Mouse (Mus musculus): ENCODE measurements around the gene Ssbp2. TPM values are rescaled to one million over a fixed set of nuclear protein-coding genes. Genes with fewer than 3 reads are reported as not detected.

Gene Ssbp2
- polyA plus RNA-seq, 1 experiment from 2014 or later = 77.7 TPM

DNA sequence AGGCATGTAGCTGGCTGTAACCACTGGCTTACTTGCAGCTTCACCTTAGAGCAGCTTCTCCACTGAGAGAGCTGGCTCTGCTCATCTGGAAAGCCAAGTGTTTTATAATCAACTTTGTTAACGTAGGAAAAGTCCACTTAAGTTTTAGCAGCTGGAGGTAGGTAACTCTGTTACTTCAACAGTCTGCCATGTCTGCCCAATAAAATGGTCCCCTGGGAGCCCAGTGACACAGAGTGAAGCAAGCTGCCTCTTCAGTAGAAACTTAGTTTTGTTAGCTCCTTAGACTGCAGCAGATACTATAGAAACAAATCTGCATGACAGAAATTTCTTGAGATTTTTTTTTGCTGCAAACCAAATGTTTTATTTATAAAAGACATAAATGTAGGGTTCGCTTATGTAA, 202.7 kb downstream of the Ssbp2 start:
- no peak for DNase-seq (ENCODE audit: low spot score)
- no peak overlapping the region for H3K4me2 ChIP-seq (ENCODE audit: low read length)
- no peaks in the 10 kb centered on the region for H3K36me3 ChIP-seq (ENCODE audit: insufficient read depth, low read length)
- no peak overlapping the region for H3K4me3 ChIP-seq (replicated peaks; ENCODE audit: low read depth, low read length)
- no peak overlapping the region for H3K9ac ChIP-seq (ENCODE audit: low read depth, low read length)
- no peaks in the 10 kb centered on the region for H3K9me3 ChIP-seq (replicated peaks; ENCODE audit: low read length)
- no peak for TF ChIP-seq CTCF (IDR thresholded peaks at IDR 0.05; ENCODE audit: low read depth)
- 57% methylated on average over 2 of the region's 2 CpGs for WGBS
- H3K27me3 ChIP-seq (ENCODE audit: insufficient read depth, low read length) = no peaks in the 10 kb centered on the region
- ATAC-seq (replicated peaks; ENCODE audit: low FRiP score, low read depth) = no peak
- no peaks in the 10 kb centered on the region for H3K4me1 ChIP-seq (replicated peaks; ENCODE audit: insufficient read depth, low read length)
- no peak overlapping the region for H3K27ac ChIP-seq

DNA sequence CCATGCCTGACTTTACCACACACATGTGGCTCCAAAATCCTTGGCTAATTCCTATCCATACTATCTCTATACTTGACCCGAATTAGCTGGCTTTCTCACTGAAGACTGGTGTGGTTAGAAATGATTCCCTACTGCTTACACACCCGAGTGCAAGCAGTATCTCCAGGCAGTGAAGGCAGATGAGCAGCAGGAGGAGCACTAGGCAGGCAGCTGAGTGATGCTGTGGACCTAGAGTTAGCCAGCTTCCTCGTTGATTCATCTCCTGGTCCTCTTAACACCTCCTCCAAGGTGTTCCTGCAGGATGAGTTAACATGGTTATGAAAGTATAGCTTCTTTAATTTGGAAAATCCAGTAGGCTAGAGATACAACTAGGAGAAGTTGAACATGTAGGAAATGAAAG, 213.2 kb downstream of the Ssbp2 start:
- H3K4me1 ChIP-seq (replicated peaks; ENCODE audit: insufficient read depth, low read length) = no peaks in the 10 kb centered on the region
- no peak for TF ChIP-seq CTCF (IDR thresholded peaks at IDR 0.05; ENCODE audit: low read depth)
- DNase-seq (ENCODE audit: low spot score) = no peak
- no peak overlapping the region for H3K4me2 ChIP-seq (ENCODE audit: low read length)
- 81% methylated on average over 3 of the region's 3 CpGs for WGBS
- no peak overlapping the region for H3K27ac ChIP-seq
- no peak overlapping the region for H3K9ac ChIP-seq (ENCODE audit: low read depth, low read length)
- ATAC-seq (replicated peaks; ENCODE audit: low FRiP score, low read depth) = no peak
- H3K9me3 ChIP-seq (replicated peaks; ENCODE audit: low read length) = no peaks in the 10 kb centered on the region
- no peak overlapping the region for H3K4me3 ChIP-seq (replicated peaks; ENCODE audit: low read depth, low read length)
- no peaks in the 10 kb centered on the region for H3K27me3 ChIP-seq (ENCODE audit: insufficient read depth, low read length)
- H3K36me3 ChIP-seq (ENCODE audit: insufficient read depth, low read length) = no peaks in the 10 kb centered on the region

DNA sequence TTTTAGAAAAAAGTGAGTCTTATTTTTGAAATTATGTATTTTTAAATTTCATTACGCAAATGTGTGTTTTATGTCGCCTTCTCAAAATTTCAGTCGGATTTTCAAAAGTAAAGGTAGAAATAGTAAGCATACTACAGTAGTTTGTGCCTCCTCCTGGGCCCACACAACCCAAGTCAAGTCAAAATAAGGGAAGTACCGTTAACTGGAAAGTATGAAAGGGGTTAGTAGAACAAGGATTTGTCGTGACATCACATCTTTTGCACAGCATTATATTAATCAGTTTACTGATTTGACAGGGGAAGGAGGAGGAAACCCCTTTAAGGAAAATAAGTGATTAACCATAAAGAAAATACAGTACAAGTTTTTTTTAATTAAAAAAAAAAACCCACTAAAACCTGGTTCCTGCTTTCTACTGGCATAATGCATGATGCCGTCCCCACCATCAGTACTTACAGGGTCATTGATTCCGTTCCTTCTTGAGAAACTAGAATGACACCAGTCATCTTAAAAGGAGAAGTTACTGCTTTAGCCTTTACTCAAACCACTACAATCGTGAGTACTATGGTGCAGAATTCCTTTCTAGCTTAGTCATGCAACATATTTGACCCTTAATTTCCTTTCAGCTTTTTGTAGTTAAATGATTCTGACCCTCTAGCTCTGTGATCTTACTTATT, 220.8 kb downstream of the Ssbp2 start:
- no peak overlapping the region for H3K4me2 ChIP-seq (ENCODE audit: low read length)
- no peaks in the 10 kb centered on the region for H3K27me3 ChIP-seq (ENCODE audit: insufficient read depth, low read length)
- no peaks in the 10 kb centered on the region for H3K9me3 ChIP-seq (replicated peaks; ENCODE audit: low read length)
- ATAC-seq (replicated peaks; ENCODE audit: low FRiP score, low read depth) = no peak
- no peak for DNase-seq (ENCODE audit: low spot score)
- 85% methylated on average over 8 of the region's 8 CpGs for WGBS
- no peak overlapping the region for H3K27ac ChIP-seq
- H3K4me1 ChIP-seq (replicated peaks; ENCODE audit: insufficient read depth, low read length) = no peaks in the 10 kb centered on the region
- no peak overlapping the region for H3K4me3 ChIP-seq (replicated peaks; ENCODE audit: low read depth, low read length)
- no peak overlapping the region for H3K9ac ChIP-seq (ENCODE audit: low read depth, low read length)
- H3K36me3 ChIP-seq (ENCODE audit: insufficient read depth, low read length) = no peaks in the 10 kb centered on the region
- TF ChIP-seq CTCF (IDR thresholded peaks at IDR 0.05; ENCODE audit: low read depth) = no peak

DNA sequence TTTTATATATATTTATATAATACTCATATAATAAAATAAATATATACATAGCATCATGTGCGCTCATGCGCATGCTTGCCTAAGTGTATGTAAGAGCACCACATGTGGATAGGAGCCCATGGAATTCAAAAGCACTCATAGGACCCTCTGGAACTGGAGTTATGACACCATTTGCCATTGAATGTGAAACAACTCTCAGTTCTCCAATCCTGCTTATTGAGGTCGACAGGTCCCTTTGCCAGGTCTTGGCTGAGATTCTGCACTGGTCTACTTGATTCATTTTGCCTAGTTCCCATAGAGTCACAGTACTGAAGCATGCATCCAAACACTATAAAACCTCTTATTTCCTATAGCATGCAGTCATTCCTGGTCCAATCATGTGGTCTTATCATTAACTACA, 221.4 kb downstream of the Ssbp2 start:
- no peak for TF ChIP-seq CTCF (IDR thresholded peaks at IDR 0.05; ENCODE audit: low read depth)
- H3K9me3 ChIP-seq (replicated peaks; ENCODE audit: low read length) = no peaks in the 10 kb centered on the region
- H3K4me1 ChIP-seq (replicated peaks; ENCODE audit: insufficient read depth, low read length) = no peaks in the 10 kb centered on the region
- H3K4me2 ChIP-seq (ENCODE audit: low read length) = no peak overlapping the region
- 95% methylated on average over 3 of the region's 3 CpGs for whole genome bisulfite sequencing
- H3K36me3 ChIP-seq (ENCODE audit: insufficient read depth, low read length) = no peaks in the 10 kb centered on the region
- no peak overlapping the region for H3K27ac ChIP-seq
- no peaks in the 10 kb centered on the region for H3K27me3 ChIP-seq (ENCODE audit: insufficient read depth, low read length)
- H3K9ac ChIP-seq (ENCODE audit: low read depth, low read length) = no peak overlapping the region
- ATAC-seq (replicated peaks; ENCODE audit: low FRiP score, low read depth) = no peak
- no peak for DNase-seq (ENCODE audit: low spot score)
- H3K4me3 ChIP-seq (replicated peaks; ENCODE audit: low read depth, low read length) = no peak overlapping the region

DNA sequence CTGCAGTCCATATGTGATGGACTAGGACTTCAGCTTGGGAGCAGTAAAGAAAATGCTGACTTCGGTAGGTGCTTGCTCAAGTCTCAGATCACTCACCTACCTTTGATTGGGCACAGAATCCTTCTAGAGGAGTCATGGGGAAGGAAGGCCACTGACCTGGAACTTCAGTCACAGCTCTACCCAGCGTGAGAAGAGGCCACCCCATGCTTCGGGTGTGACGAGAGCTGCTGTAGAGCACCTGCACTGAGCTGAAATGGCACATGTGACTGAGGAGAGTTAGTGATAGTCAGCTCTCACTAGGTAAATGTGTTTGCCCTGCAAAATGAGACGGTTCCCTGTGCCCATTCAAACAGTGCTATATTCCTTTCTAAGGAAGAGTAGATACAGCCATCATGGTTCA, 230.0 kb downstream of the Ssbp2 start:
- Histone ChIP-seq H3K36me3 (ENCODE audit: insufficient read depth, low read length) (peaks cover 5% of the 10 kb centered on the region; the same call in 1 of the 2 replicates), H3K27ac (no peak overlapping the region), H3K9ac (ENCODE audit: low read depth, low read length) (no peak overlapping the region), H3K27me3 (ENCODE audit: insufficient read depth, low read length) (no peaks in the 10 kb centered on the region), H3K4me3 (replicated peaks; ENCODE audit: low read depth, low read length) (no peak overlapping the region), H3K4me2 (ENCODE audit: low read length) (no peak overlapping the region), H3K9me3 (replicated peaks; ENCODE audit: low read length) (no peaks in the 10 kb centered on the region), H3K4me1 (replicated peaks; ENCODE audit: insufficient read depth, low read length) (no peaks in the 10 kb centered on the region)
- 84% methylated on average over 5 of the region's 5 CpGs for WGBS
- TF ChIP-seq CTCF (IDR thresholded peaks at IDR 0.05; ENCODE audit: low read depth) = no peak
- no peak for DNase-seq (ENCODE audit: low spot score)
- no peak for ATAC-seq (replicated peaks; ENCODE audit: low FRiP score, low read depth)

DNA sequence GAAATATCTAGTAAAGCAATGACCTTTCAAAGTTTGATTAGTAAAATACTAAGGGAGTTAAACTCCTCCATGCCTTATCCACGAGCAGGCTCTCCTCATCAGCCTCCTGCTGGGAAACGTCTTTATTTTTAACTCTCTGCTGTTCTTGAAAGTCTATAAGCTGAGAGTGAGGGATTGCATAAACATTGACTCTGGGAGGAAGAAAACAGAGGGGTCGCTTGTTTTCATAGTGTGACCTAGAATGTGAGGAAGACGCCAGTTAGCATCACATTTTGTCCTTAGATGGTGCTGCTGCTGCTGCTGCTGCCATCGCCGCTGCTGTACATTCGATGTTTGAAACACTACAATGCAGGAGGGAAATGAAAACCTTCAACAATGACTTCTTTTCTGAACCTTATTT, 233.5 kb downstream of the Ssbp2 start:
- H3K9ac ChIP-seq (ENCODE audit: low read depth, low read length) = no peak overlapping the region
- DNase-seq (ENCODE audit: low spot score) (no peak), ATAC-seq (replicated peaks; ENCODE audit: low FRiP score, low read depth) (no peak)
- H3K9me3 ChIP-seq (replicated peaks; ENCODE audit: low read length) = no peaks in the 10 kb centered on the region
- no peaks in the 10 kb centered on the region for H3K4me1 ChIP-seq (replicated peaks; ENCODE audit: insufficient read depth, low read length)
- H3K36me3 ChIP-seq (ENCODE audit: insufficient read depth, low read length) = peaks cover 5% of the 10 kb centered on the region; the same call in 1 of the 2 replicates
- H3K27ac ChIP-seq = no peak overlapping the region
- WGBS = 48% methylated on average over 7 of the region's 7 CpGs
- no peak for TF ChIP-seq CTCF (IDR thresholded peaks at IDR 0.05; ENCODE audit: low read depth)
- H3K4me3 ChIP-seq (replicated peaks; ENCODE audit: low read depth, low read length) = no peak overlapping the region
- H3K4me2 ChIP-seq (ENCODE audit: low read length) = no peak overlapping the region
- no peaks in the 10 kb centered on the region for H3K27me3 ChIP-seq (ENCODE audit: insufficient read depth, low read length)

DNA sequence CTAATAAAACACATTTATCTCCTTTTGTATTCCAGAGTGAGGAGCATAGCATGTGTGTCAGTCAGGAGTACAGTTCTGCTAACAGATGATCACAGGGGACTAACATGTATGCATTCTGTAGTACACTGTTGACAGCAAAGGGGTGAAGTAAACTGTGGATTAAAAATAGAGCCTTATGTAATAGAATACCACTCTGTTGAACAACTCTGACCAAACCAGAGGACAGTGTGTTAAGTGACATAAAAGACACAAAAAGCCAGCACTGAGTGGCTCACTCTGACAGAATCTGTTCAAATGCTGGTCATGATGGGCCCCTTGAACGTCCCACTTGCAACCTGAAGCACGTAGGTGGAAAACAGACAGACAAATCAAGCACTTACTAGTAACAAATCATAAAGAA, 235.3 kb downstream of the Ssbp2 start:
- TF ChIP-seq CTCF (IDR thresholded peaks at IDR 0.05; ENCODE audit: low read depth) = no peak
- H3K4me1 ChIP-seq (replicated peaks; ENCODE audit: insufficient read depth, low read length) = no peaks in the 10 kb centered on the region
- H3K27ac ChIP-seq = no peak overlapping the region
- H3K9me3 ChIP-seq (replicated peaks; ENCODE audit: low read length) = no peaks in the 10 kb centered on the region
- H3K4me3 ChIP-seq (replicated peaks; ENCODE audit: low read depth, low read length) = no peak overlapping the region
- H3K36me3 ChIP-seq (ENCODE audit: insufficient read depth, low read length) = peaks cover under 1% of the 10 kb centered on the region; the same call in 1 of the 2 replicates
- DNase-seq (ENCODE audit: low spot score) (no peak), ATAC-seq (replicated peaks; ENCODE audit: low FRiP score, low read depth) (no peak)
- H3K27me3 ChIP-seq (ENCODE audit: insufficient read depth, low read length) = no peaks in the 10 kb centered on the region
- no peak overlapping the region for H3K4me2 ChIP-seq (ENCODE audit: low read length)
- no peak overlapping the region for H3K9ac ChIP-seq (ENCODE audit: low read depth, low read length)
- 90% methylated on average over 2 of the region's 2 CpGs for WGBS

Measured in kidney, postnatal 0 days (tissue).